Mouse (Mus musculus) adrenal gland (tissue): ENCODE results near the gene Ppp2r3a.

Experiments used
- intact Hi-C: fragments of 180-260 bp; cut with DNase I; formaldehyde crosslinking; loops from one replicate; pipeline ENCODE4 v1.15.1; 2025

Ppp2r3a gene

GRCm38 (mm10) chr9:101160092-101160491, 91.5 kb downstream of the Ppp2r3a start:
- intact Hi-C loops = no loop called here

- intact Hi-C loops = loop anchor here (5.0 to 10.0 kb wide), 2 partner anchors 155 to 707 kb away; no protein-coding TSS in a partner anchor
Observed at GRCm38 (mm10) chr9:101159431-101159830, 92.2 kb downstream of the Ppp2r3a start.

DNA sequence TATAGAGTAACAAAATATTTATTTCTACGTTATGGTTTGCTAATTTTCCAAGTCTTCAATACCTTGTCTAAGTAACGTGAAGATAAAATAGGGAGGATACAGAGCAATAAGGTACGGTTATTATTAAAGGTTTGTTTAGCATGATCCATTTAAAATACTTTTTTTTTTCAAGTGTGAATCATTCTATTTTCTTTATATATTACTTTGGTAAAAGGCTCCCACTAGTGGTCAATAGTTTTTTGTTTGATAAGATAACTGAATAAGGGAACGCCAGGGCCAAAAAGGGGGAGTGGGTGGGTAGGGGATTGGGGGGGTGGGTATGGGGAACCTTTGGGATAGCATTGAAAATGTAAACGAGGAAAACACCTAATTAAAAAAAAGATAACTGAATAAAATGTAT, 98.7 kb downstream of the Ppp2r3a start:
- intact Hi-C loops = loop anchor here (10.0 kb wide), 1 partner anchor 148 kb away; no protein-coding TSS in a partner anchor

DNA sequence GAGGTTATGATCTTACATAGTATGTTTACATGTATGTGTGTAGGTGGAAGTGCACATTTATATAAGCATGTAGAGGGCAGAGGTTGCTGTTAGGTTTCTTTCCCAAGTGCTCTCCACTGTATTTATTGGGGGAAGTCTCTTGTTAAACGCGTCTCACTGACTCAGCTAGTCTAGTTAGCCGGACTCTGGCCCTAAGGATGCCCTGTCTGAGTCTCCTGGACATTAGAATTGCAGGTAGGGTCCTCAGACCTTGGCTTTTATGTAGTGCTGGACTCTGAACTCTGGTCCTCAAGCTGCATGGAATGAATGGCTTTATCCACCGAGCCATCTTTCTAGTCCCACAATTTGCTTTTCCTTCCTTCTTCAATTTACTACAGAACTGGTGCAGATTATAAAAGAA, 108.0 kb downstream of the Ppp2r3a start:
- intact Hi-C loops = no loop called here

DNA sequence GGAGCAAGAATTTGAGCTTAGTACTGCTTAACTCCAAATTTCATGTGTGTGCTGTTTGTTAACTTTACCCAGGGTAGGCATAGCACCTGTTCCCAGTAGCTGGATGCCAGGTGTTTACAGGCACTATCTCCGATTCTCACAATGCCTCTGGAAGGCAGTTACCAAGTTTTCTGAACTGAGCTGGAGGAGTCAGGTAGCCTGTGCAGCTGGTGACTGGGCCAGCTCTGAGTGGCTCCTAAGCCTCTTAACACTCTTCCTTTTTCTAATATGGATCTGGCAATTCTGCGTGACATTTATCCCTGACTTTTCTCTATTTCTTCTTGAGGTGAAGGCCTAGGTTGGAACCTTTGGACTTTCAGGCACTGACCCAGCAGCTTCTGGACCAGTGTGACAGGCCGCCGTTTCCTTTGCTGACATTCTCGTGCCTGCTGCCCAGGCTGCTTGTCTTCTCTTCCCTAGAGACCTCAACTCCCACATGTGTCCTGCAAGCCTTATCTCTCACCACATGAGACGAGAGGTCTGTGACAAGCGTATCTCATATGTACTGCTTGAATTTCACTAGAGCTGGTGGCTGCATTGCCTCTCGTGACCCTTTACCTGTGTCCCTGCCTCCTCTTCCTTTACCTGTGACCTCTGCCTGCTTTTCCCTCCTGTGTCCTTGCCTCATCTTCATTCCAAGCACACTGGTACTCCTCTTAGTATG, 137.3 kb downstream of the Ppp2r3a start:
- intact Hi-C loops = no loop called here

DNA sequence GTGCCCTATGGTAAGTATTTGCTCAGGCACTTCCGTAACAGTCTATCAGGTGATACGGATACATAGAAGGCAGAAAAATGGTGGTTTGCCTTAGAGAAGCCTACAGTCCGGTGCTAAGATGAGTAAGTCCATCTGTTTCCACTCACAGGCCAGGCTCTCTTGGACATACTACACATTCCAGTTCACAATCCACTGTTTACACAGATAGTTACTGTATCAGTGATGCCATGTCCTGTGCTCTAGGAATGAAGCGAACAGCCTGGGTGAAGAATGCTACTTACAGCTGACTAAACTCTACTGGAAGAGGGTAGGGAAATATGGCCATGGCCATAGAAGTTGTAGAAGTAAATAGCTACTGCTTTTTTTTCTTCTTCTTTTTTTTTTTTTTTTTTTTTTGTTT, 138.3 kb downstream of the Ppp2r3a start:
- intact Hi-C loops = no loop called here

GRCm38 (mm10) chr9:101110013-101110412, 141.6 kb downstream of the Ppp2r3a start:
- intact Hi-C loops = no loop called here

GRCm38 (mm10) chr9:101107386-101107785, 144.2 kb downstream of the Ppp2r3a start:
- intact Hi-C loops = no loop called here

GRCm38 (mm10) chr9:101105735-101106134, 145.9 kb downstream of the Ppp2r3a start:
- intact Hi-C loops = no loop called here

- intact Hi-C loops = no loop called here
Observed at GRCm38 (mm10) chr9:101104931-101105330, 146.7 kb downstream of the Ppp2r3a start.

- intact Hi-C loops = no loop called here
Observed at GRCm38 (mm10) chr9:101102288-101102687, 149.3 kb downstream of the Ppp2r3a start.

DNA sequence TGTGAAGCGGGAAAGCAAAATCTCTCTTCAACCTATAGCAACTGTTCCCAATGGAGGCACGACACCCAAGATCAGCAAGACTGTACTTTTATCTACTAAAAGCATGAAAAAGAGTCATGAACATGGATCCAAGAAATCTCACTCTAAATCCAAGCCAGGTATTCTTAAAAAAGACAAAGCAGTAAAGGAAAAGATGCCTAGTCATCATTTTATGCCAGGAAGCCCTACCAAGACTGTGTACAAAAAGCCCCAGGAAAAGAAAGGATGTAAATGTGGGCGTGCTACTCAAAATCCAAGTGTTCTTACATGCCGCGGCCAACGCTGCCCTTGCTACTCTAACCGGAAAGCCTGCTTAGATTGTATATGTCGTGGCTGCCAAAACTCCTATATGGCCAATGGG, 150.0 kb downstream of the Ppp2r3a start:
- intact Hi-C loops = no loop called here

DNA sequence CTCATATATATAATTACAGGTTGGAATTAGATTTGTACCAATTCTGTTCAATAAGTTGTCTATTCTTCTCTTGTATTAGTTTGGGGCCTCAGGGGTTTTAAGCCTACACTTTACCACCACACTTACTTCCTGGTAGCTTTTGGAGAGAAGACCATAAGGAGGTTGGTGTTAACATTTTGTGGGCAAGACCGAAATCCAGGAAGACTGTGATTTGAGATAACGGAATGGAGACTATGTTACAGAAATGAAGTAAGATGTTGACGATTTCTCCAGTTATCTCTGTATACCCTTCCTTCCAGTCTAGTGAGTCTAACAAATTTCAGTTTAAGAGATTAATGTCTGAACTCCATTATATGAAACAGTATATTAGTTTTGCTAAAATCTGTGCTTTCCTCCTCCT, 151.4 kb downstream of the Ppp2r3a start:
- intact Hi-C loops = no loop called here

- intact Hi-C loops = no loop called here
Observed at GRCm38 (mm10) chr9:101099445-101099844, 152.2 kb downstream of the Ppp2r3a start.

DNA sequence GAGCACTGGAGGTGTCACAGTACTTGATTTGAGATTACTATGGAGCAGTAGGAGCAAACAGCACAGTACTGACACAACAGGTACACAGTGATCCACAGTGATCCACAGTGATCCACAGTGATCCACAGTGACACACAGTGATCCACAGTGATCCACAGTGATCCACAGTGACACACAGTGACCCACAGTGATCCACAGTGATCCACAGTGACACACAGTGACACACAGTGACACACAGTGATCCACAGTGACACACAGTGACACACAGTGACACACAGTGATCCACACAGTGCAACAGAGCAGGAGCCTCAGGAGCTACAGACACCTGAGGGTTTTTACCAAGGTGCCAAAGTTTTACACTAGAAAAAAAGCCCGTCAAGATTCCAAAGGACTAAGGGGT, 154.1 kb downstream of the Ppp2r3a start:
- intact Hi-C loops = no loop called here

GRCm38 (mm10) chr9:101096461-101096860, 155.1 kb downstream of the Ppp2r3a start:
- intact Hi-C loops = no loop called here

DNA sequence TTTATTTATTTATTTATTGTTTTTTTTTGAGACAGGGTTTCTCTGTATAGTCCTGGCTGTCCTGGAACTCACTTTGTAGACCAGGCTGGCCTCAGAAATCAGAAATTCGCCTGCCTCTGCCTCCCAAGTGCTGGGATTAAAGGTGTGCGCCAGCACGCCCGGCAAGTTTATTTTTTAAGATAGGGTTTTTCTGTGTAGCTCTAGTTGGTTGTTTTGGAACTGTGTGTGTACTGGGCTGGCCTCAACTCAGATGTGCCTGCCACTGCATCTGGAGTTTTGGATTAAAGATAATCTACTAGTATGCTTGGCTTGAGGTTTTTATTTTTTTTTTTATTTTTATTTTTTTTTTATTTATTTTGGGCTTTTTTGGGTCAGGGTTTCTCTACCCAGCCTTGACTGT, 156.2 kb downstream of the Ppp2r3a start:
- intact Hi-C loops = no loop called here

DNA sequence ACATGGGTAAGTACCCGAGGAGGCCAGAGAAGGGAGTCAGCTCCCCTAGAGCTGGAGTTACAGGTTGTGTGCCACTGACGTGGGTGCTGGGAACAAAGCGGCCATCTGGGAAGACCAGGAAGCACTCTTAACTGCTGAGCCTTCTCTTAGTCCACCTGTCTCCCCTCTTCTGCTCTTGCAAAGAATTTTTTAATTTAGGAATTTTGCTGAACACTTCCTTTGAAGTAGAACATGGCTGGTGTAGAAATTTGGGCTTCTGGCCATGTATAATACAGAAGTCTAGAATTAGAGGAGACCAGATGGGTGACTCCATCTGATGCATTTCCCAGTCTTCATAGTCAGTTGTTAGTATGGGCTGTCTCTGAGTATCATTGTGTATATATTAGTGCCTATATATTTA, 167.9 kb downstream of the Ppp2r3a start:
- intact Hi-C loops = no loop called here

GRCm38 (mm10) chr9:101080046-101080685, 171.4 kb downstream of the Ppp2r3a start:
- intact Hi-C loops = no loop called here

DNA sequence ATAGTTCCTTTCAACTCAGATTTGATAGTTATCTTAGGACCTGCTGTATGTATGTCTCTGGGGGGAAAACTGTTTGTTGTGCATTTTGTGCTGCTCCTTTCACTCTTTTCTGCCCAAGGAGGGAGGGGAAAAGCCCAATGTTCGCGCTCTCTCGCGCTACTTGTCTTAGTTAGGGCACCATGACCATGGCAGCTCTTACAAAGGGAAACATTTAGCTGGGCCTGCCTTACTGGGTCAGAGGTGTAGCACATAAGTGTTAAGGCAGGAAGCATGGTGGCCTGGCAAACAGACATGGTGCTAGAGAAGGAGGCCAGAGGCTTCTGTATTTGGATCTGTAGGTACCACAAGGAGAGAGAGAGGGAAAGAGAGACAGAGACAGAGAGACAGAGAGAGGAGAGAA, 173.0 kb downstream of the Ppp2r3a start:
- intact Hi-C loops = loop anchor here (10.0 kb wide), 1 partner anchor 434 kb away; no protein-coding TSS in a partner anchor

DNA sequence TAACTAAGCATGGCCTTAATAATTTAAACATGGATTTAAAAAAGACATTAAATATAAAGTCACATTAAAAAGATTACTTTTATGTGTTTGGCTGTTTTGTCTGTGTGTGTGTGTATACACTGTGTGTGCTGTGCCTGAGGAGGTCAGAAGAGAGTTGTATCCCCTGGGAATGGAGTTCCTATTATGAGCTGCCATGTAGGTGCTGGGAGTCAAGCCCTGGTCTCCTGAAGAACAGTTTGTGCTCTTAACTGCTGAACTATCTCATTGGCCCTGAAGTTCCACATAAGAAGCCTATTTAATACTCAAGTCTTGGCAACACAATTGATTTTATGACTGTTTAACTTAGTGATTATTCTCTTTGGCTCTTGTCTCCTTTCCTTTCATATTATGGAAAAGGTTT, 174.1 kb downstream of the Ppp2r3a start:
- intact Hi-C loops = loop anchor here (10.0 kb wide), 1 partner anchor 433 kb away; no protein-coding TSS in a partner anchor

- intact Hi-C loops = loop anchor here (10.0 kb wide), 1 partner anchor 431 kb away; no protein-coding TSS in a partner anchor
Observed at GRCm38 (mm10) chr9:101076095-101076875, 175.3 kb downstream of the Ppp2r3a start.
